Mouse (Mus musculus) limb, embryonic 14.5 days (tissue): Measurements from ENCODE around the gene Fam189a1. TPM values are rescaled to one million over a fixed set of nuclear protein-coding genes. Genes with fewer than 3 reads are reported as not detected.

ENCODE experiments used
- ATAC-seq: fragments of 200-750 bp; cut with Nextera tagmentation; 2 replicates; pipeline ENCODE4 v1.8.0; 2017; ENCODE audit warnings: low read depth, moderate number of reproducible peaks, moderate TSS enrichment; ENCODE audit not compliant: low FRiP score
- DNase-seq: peaks from one replicate; pipeline ENCODE4 v3.0.0-alpha.2; 2015; ENCODE audit warnings: low spot score
- H3K27ac ChIP-seq: fragments of 300-500 bp; sonication (generic); replicated peaks from 2 replicates; pipeline ENCODE4 v1.5.1; 2014; ENCODE audit warnings: low read depth, mild to moderate bottlenecking, low read length, moderate library complexity, mixed read lengths
- H3K27me3 ChIP-seq: fragments of 300-500 bp; sonication (generic); 2 replicates; pipeline ENCODE4 v1.6.1; 2014; ENCODE audit warnings: low read length, mixed read lengths; ENCODE audit not compliant: control insufficient read depth, insufficient read depth
- H3K36me3 ChIP-seq: fragments of 300-500 bp; sonication (generic); 2 replicates; pipeline ENCODE4 v1.6.1; 2014; ENCODE audit warnings: mild to moderate bottlenecking, low read length, moderate library complexity, mixed read lengths; ENCODE audit not compliant: control insufficient read depth, insufficient read depth
- H3K4me1 ChIP-seq: fragments of 300-500 bp; sonication (generic); 2 replicates; pipeline ENCODE4 v1.6.1; 2014; ENCODE audit warnings: antibody characterized with exemption, low read length, mixed read lengths; ENCODE audit not compliant: control insufficient read depth, insufficient read depth
- H3K4me2 ChIP-seq: fragments of 300-500 bp; sonication (generic); replicated peaks from 2 replicates; pipeline ENCODE4 v1.6.1; 2014; ENCODE audit warnings: low read depth, mild to moderate bottlenecking, low read length, moderate library complexity; ENCODE audit not compliant: severe bottlenecking
- H3K4me3 ChIP-seq: fragments of 300-500 bp; sonication (generic); replicated peaks from 2 replicates; pipeline ENCODE4 v1.5.1; 2014; ENCODE audit warnings: low read length
- H3K9ac ChIP-seq: fragments of 300-500 bp; sonication (generic); 2 replicates; pipeline ENCODE4 v1.6.1; 2014; ENCODE audit warnings: mild to moderate bottlenecking, low read depth, low read length, moderate library complexity; ENCODE audit not compliant: severe bottlenecking
- H3K9me3 ChIP-seq: fragments of 300-500 bp; sonication (generic); 2 replicates; pipeline ENCODE4 v1.6.1; 2016; ENCODE audit warnings: low read length; ENCODE audit not compliant: control insufficient read depth
- POLR2A ChIP-seq: fragments of 200-500 bp; IDR thresholded peaks from 2 replicates; pipeline ENCODE4 v1.8.0; 2012; ENCODE audit warnings: inconsistent platforms, mild to moderate bottlenecking, moderate library complexity, borderline replicate concordance; ENCODE audit not compliant: insufficient read depth, insufficient read length; ENCODE audit errors: extremely low read depth
- WGBS: fragments of 180-500 bp; shearing (Covaris S2); extraction: QIAGEN DNeasy Blood & Tissue Kit; methylation state at CpG from one replicate; pipeline ENCODE4 v1.1.7; 2014; 5-methylcytosine and 5-hydroxymethylcytosine counted together
- polyA plus RNA-seq, 2 experiments: library from polyadenylated mRNA; depleted of rRNA in 1 of 2; stranded (reverse) in 1 of 2; unstranded in 1 of 2; fragments of >200 nt; fragmentation: Nextera tagmentation in 1 of 2; extraction: Ambion mirVana in 1 of 2; gene quantifications; 2 replicates each; pipeline versions ENCODE4 v1.2.1 to v1.2.3; 2012 to 2014

Gene Fam189a1
- polyA plus RNA-seq, 2 experiments = 7.4 to 15.1 TPM

GRCm38 (mm10) chr7:64936927-64937326 is 219.4 kb downstream of the Fam189a1 start:
- Histone ChIP-seq H3K27ac (no peak overlapping the region), H3K4me1 (no peaks in the 10 kb centered on the region), H3K36me3 (no peaks in the 10 kb centered on the region), H3K4me3 (no peak overlapping the region), H3K27me3 (no peaks in the 10 kb centered on the region), H3K9me3 (no peaks in the 10 kb centered on the region), H3K9ac (no peak overlapping the region), H3K4me2 (no peak overlapping the region)
- DNase-seq (no peak), ATAC-seq (no peak)
- no peak for TF ChIP-seq POLR2A
- WGBS = 60% methylated on average over 4 of the region's 4 CpGs

- no peak overlapping the region for H3K27ac ChIP-seq
- no peak for TF ChIP-seq POLR2A
Observed at GRCm38 (mm10) chr7:64934115-64934514, 222.3 kb downstream of the Fam189a1 start.

GRCm38 (mm10) chr7:64930980-64931379 is 225.4 kb downstream of the Fam189a1 start:
- no peak for TF ChIP-seq POLR2A
- Histone ChIP-seq H3K36me3 (no peaks in the 10 kb centered on the region), H3K4me1 (no peaks in the 10 kb centered on the region), H3K4me2 (no peak overlapping the region), H3K9me3 (no peaks in the 10 kb centered on the region), H3K4me3 (no peak overlapping the region), H3K27ac (no peak overlapping the region), H3K9ac (no peak overlapping the region), H3K27me3 (no peaks in the 10 kb centered on the region)
- 74% methylated on average over 4 of the region's 4 CpGs for WGBS
- ATAC-seq (no peak), DNase-seq (no peak)

More at GRCm38 (mm10) chr7:64934115-64934514, 222.3 kb downstream of the Fam189a1 start:
- Histone ChIP-seq H3K4me1 (no peaks in the 10 kb centered on the region), H3K9ac (no peak overlapping the region), H3K9me3 (no peaks in the 10 kb centered on the region), H3K4me3 (no peak overlapping the region), H3K36me3 (no peaks in the 10 kb centered on the region), H3K4me2 (no peak overlapping the region), H3K27me3 (no peaks in the 10 kb centered on the region)
- DNase-seq (no peak), ATAC-seq (no peak)
- 66% methylated on average over 3 of the region's 3 CpGs for WGBS

GRCm38 (mm10) chr7:64923918-64924317 is 232.5 kb downstream of the Fam189a1 start:
- no peak for DNase-seq
- H3K4me2 ChIP-seq = no peak overlapping the region
- 63% methylated on average over 5 of the region's 5 CpGs for WGBS
- ATAC-seq = no peak
- H3K36me3 ChIP-seq = no peaks in the 10 kb centered on the region
- no peak overlapping the region for H3K9ac ChIP-seq
- H3K27ac ChIP-seq = no peak overlapping the region
- no peak overlapping the region for H3K4me3 ChIP-seq
- H3K27me3 ChIP-seq = no peaks in the 10 kb centered on the region
- H3K9me3 ChIP-seq = no peaks in the 10 kb centered on the region
- TF ChIP-seq POLR2A = no peak
- no peaks in the 10 kb centered on the region for H3K4me1 ChIP-seq

GRCm38 (mm10) chr7:64921189-64921588 is 235.2 kb downstream of the Fam189a1 start:
- Histone ChIP-seq H3K9ac (no peak overlapping the region), H3K9me3 (no peaks in the 10 kb centered on the region), H3K27me3 (no peaks in the 10 kb centered on the region), H3K27ac (no peak overlapping the region), H3K4me1 (no peaks in the 10 kb centered on the region), H3K4me2 (no peak overlapping the region), H3K4me3 (no peak overlapping the region), H3K36me3 (no peaks in the 10 kb centered on the region)
- DNase-seq (no peak), ATAC-seq (no peak)
- TF ChIP-seq POLR2A = no peak
- 83% methylated on average over 13 of the region's 13 CpGs for WGBS

- no peaks in the 10 kb centered on the region for H3K36me3 ChIP-seq
- ATAC-seq (no peak), DNase-seq (no peak)
- no peak for TF ChIP-seq POLR2A
- no peaks in the 10 kb centered on the region for H3K9me3 ChIP-seq
- no peak overlapping the region for H3K4me3 ChIP-seq
- 80% methylated on average over 5 of the region's 5 CpGs for WGBS
- H3K27me3 ChIP-seq = no peaks in the 10 kb centered on the region
- no peak overlapping the region for H3K9ac ChIP-seq
- H3K27ac ChIP-seq = no peak overlapping the region
- H3K4me2 ChIP-seq = no peak overlapping the region
- no peaks in the 10 kb centered on the region for H3K4me1 ChIP-seq
Observed at GRCm38 (mm10) chr7:64920735-64921134, 235.6 kb downstream of the Fam189a1 start.
